Mouse (Mus musculus): ENCODE measurements around the gene Apln. TPM values are rescaled to one million over a fixed set of nuclear protein-coding genes. Genes with fewer than 3 reads are reported as not detected.

The Apln gene
- polyA plus RNA-seq (2012; rRNA removed) = 1.3 and 1.8 TPM in 2 replicates

GRCm38 (mm10) chrX:48034144-48035113, at the start of gene Apln:
Apln (minus strand) TSS chrX:48034853.

Other genes starting within 250 kb of the Apln start
- gene Smarca1, start 141.9 kb downstream of the Apln start, polyA plus RNA-seq (2012; rRNA removed) = 0.09 and 0.28 TPM in 2 replicates
- gene Ocrl, start 122.5 kb downstream of the Apln start, polyA plus RNA-seq (2012; rRNA removed) = 6.5 and 6.6 TPM in 2 replicates
- 2.2 and 18.6 TPM in 2 replicates for gene Xpnpep2, start 73.9 kb upstream of the Apln start, polyA plus RNA-seq (2012; rRNA removed)
- gene Sash3, start 111.6 kb upstream of the Apln start, polyA plus RNA-seq (2012; rRNA removed) = 3.5 and 4.0 TPM in 2 replicates
- 24.4 and 25.6 TPM in 2 replicates for gene Zdhhc9, start 174.0 kb upstream of the Apln start, polyA plus RNA-seq (2012; rRNA removed)
- 1.1 and 1.2 TPM in 2 replicates for gene Utp14a, start 222.0 kb upstream of the Apln start, polyA plus RNA-seq (2012; rRNA removed)